Mouse (Mus musculus): ENCODE measurements around the gene Lck. TPM values are rescaled to one million over a fixed set of nuclear protein-coding genes. Genes with fewer than 3 reads are reported as not detected.
"Not testable (repeated sequence)": the region's sequence is repeated elsewhere in the genome, so short reads cannot be mapped to it uniquely, and the experiment has no call there.

Gene Lck
- polyA plus RNA-seq, 2 experiments = 3.1 to 3.9 TPM

DNA sequence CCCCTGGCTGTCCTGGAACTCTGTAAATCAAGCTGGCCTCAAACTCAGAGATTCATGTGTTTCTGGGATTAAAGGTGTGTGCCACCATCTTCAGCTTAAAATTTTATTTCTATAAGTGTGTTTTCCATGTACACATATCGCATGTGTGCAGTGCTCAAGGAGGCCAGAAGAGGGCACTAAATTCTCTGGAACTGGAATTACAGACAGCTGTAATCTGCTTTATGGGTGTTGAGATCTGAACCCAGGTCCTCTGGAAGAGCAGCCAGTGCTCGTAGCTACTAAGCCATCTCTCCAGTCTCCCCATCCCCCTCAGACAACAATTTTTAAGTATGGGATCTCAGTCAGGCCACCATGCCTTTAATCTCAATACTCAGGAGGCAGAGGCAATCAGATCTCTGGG is 24.1 kb downstream of the Lck start:
- no peak overlapping the region for H3K4me2 ChIP-seq (ENCODE audit: low read depth)
- H3K27me3 ChIP-seq (ENCODE audit: control insufficient read depth, insufficient read depth, low read length) = no peaks in the 10 kb centered on the region
- no peak for ATAC-seq (ENCODE audit: insufficient read depth)
- 59% methylated on average over 2 of the region's 2 CpGs for WGBS (ENCODE audit: insufficient replicate concordance)
- TF ChIP-seq EP300 (IDR thresholded peaks at IDR 0.05; ENCODE audit: low read depth) = no peak
- TF ChIP-seq CTCF (IDR thresholded peaks at IDR 0.05; ENCODE audit: low read depth) = peak; percentile 75
- H3K27ac ChIP-seq = no peak overlapping the region
- H3K36me3 ChIP-seq (replicated peaks; ENCODE audit: control insufficient read depth, insufficient read depth, low read depth) = no peaks in the 10 kb centered on the region
- H3K4me1 ChIP-seq (replicated peaks; ENCODE audit: control insufficient read depth in 2 of 2, insufficient read depth in 2 of 2, low read length in 1 of 2) = peaks cover 0 to 4% of the 10 kb centered on the region in 2 experiments; a peak in 2 of 4 replicates
- no peak for DNase-seq (ENCODE audit: low read depth in 3 of 3, low spot score in 3 of 3)
- H3K9me3 ChIP-seq (ENCODE audit: control insufficient read depth, low read length) = no peaks in the 10 kb centered on the region
- H3K9ac ChIP-seq (replicated peaks) = no peak overlapping the region
- H3K4me3 ChIP-seq (ENCODE audit: insufficient read depth in 1 of 2, low read depth in 2 of 2, low read length in 2 of 2) = no peak overlapping the region

DNA sequence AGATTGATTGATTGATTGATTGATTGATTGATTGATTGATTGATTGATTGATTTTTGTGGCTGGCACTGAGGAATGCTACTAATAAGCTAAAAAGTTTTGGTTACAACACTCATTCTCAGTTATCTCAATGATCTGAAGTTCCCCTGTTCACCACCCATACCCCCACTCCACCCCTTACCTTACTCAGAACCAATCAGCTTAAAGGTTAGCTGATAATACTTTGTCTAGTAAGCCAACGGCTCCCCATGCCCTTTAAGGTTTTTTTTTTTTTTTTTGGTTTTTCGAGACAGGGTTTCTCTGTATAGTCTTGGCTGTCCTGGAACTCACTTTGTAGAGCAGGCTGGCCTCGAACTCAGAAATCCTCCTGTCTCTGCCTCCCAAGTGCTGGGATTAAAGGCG is 25.8 kb downstream of the Lck start:
- not testable (repeated sequence) for H3K4me3 ChIP-seq (ENCODE audit: insufficient read depth in 1 of 2, low read depth in 2 of 2, low read length in 2 of 2); ATAC-seq (ENCODE audit: insufficient read depth); H3K4me2 ChIP-seq (ENCODE audit: low read depth); H3K9me3 ChIP-seq (ENCODE audit: control insufficient read depth, low read length); H3K36me3 ChIP-seq (replicated peaks; ENCODE audit: control insufficient read depth, insufficient read depth, low read depth); H3K4me1 ChIP-seq (replicated peaks; ENCODE audit: control insufficient read depth in 2 of 2, insufficient read depth in 2 of 2, low read length in 1 of 2); H3K9ac ChIP-seq (replicated peaks); H3K27me3 ChIP-seq (ENCODE audit: control insufficient read depth, insufficient read depth, low read length); H3K27ac ChIP-seq; DNase-seq (ENCODE audit: low read depth in 3 of 3, low spot score in 3 of 3)
- 57% methylated on average over 4 of the region's 4 CpGs for WGBS (ENCODE audit: insufficient replicate concordance)

DNA sequence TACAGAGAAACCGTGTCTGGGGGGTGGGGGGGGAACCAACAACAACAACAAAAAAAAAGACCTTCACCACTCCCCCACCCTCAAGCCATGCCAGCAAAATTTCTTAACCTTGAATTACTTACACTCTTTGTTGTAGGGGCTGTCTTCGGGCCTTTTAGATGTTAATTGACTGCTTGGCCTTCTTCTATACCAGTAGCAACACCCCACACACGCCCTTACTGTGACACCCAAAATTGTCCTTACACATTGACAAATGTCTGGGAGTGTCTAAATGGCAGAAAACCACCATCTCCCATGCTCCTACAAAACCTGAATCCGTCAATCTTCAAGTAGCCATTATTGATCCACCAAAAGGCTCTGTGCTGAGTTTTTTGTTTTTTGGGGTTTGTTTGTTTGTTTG is 29.3 kb downstream of the Lck start:
- H3K9ac ChIP-seq (replicated peaks) = no peak overlapping the region
- no peak overlapping the region for H3K4me3 ChIP-seq (ENCODE audit: insufficient read depth in 1 of 2, low read depth in 2 of 2, low read length in 2 of 2)
- no peak for TF ChIP-seq EP300 (IDR thresholded peaks at IDR 0.05; ENCODE audit: low read depth)
- no peak for TF ChIP-seq CTCF (IDR thresholded peaks at IDR 0.05; ENCODE audit: low read depth)
- no peaks in the 10 kb centered on the region for H3K9me3 ChIP-seq (ENCODE audit: control insufficient read depth, low read length)
- DNase-seq (ENCODE audit: low read depth in 3 of 3, low spot score in 3 of 3) = no peak
- peaks cover 13 to 18% of the 10 kb centered on the region in 2 experiments for H3K4me1 ChIP-seq (replicated peaks; ENCODE audit: control insufficient read depth in 2 of 2, insufficient read depth in 2 of 2, low read length in 1 of 2)
- no peaks in the 10 kb centered on the region for H3K27me3 ChIP-seq (ENCODE audit: control insufficient read depth, insufficient read depth, low read length)
- no peak for ATAC-seq (ENCODE audit: insufficient read depth)
- no peak overlapping the region for H3K27ac ChIP-seq
- 80% methylated on average over 4 of the region's 4 CpGs for WGBS (ENCODE audit: insufficient replicate concordance)
- no peak overlapping the region for H3K4me2 ChIP-seq (ENCODE audit: low read depth)
- H3K36me3 ChIP-seq (replicated peaks; ENCODE audit: control insufficient read depth, insufficient read depth, low read depth) = peaks cover 6% of the 10 kb centered on the region; the same call in 1 of the 2 replicates

DNA sequence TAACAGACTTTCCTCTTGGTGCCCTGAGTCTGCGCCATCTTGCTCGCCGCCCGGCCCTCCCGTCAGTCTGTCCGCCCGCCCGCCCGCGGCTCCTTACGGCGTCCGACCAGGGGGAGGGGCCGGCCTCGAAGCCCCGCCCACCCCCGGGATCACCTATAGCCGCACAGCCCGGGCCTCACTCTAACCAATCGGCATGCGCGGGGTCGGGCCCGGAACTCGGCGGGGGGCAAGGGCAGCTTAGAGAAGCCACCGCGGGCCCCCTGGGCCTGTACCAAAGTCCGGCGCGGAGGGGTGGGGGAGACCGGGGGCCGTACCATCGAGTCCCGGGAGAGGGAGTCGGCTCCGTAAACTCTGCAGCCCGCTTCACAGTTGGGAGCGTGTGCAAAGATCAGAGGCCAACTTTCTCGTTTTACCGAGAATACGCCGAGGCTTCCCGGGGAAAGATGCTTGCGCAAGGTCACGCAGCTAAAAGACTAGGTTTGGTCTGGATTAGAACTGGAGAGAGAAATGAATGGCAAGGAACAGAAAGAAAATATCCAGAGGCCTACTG is 30.8 kb downstream of the Lck start, which contains the start of gene Hdac1:
Gene Hdac1, minus strand, starts transcription at position 122 of the 550 bp plus-strand sequence.
- Histone ChIP-seq H3K27me3 (ENCODE audit: control insufficient read depth, insufficient read depth, low read length) (no peaks in the 10 kb centered on the region), H3K4me2 (ENCODE audit: low read depth) (peak within 1 kb of the TSS; percentile 95), H3K36me3 (replicated peaks; ENCODE audit: control insufficient read depth, insufficient read depth, low read depth) (peaks cover 6% of the 10 kb centered on the region; the same call in 1 of the 2 replicates), H3K4me3 (ENCODE audit: insufficient read depth in 1 of 2, low read depth in 2 of 2, low read length in 2 of 2) (peak within 1 kb of the TSS; percentile 89 to 90), H3K9ac (replicated peaks) (peak within 1 kb of the TSS; percentile 96), H3K4me1 (replicated peaks; ENCODE audit: control insufficient read depth in 2 of 2, insufficient read depth in 2 of 2, low read length in 1 of 2) (peaks cover 13 to 18% of the 10 kb centered on the region in 2 experiments), H3K9me3 (ENCODE audit: control insufficient read depth, low read length) (no peaks in the 10 kb centered on the region), H3K27ac (peak within 1 kb of the TSS; percentile 84)
- WGBS (ENCODE audit: insufficient replicate concordance) = 1% methylated on average over 46 of the region's 46 CpGs
- TF ChIP-seq CTCF (IDR thresholded peaks at IDR 0.05; ENCODE audit: low read depth) (0 out of 2 replicates have a peak, but pooled peaks have one; percentile 24), EP300 (IDR thresholded peaks at IDR 0.05; ENCODE audit: low read depth) (0 out of 2 replicates have a peak, but pooled peaks have one; percentile 22)
- peak; percentile 99 for ATAC-seq (ENCODE audit: insufficient read depth)
- peak; percentile 96 to 97 (median 96) for DNase-seq (ENCODE audit: low read depth in 3 of 3, low spot score in 3 of 3)

DNA sequence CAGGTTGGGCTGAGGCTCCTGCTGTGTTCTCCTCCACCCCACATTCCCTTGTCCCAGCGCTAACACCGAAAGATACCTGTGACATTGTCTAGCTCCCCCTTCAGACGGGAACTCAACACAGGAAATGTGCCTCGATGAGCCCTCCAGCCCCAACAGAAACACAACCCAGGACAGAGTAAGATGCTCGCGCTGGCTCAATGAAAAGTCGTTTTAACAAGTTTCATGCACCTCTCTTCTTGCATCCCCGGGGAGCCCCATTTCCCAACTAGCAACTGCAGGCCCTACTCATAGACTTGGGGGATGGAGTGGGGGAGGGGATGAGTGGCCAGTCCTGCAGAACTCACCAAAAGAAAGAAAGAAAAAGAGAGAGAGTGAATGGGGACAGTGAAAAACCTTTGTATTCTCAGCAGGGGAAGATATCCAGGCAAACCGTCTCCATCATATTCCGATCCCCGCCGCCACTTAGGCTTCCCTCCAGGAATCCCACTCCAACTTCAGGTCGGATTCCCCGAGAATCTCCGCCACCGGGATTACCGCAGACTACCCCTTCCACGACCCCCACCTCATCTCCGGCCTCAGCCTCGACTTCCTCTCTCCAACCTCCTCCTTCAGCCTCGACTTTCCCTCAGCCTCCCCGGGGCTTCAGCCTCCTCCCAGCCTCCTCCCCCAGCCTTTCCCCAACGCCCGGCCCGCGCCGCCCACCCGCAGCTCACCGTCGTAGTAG is 31.4 kb downstream of the Lck start:
- Histone ChIP-seq H3K4me1 (replicated peaks; ENCODE audit: control insufficient read depth in 2 of 2, insufficient read depth in 2 of 2, low read length in 1 of 2) (peaks cover 13 to 14% of the 10 kb centered on the region in 2 experiments), H3K27me3 (ENCODE audit: control insufficient read depth, insufficient read depth, low read length) (no peaks in the 10 kb centered on the region), H3K4me2 (ENCODE audit: low read depth) (peak overlapping the region; percentile 95), H3K9ac (replicated peaks) (peak overlapping the region; percentile 96), H3K4me3 (ENCODE audit: insufficient read depth in 1 of 2, low read depth in 2 of 2, low read length in 2 of 2) (peak overlapping the region; percentile 89 to 90), H3K9me3 (ENCODE audit: control insufficient read depth, low read length) (no peaks in the 10 kb centered on the region), H3K36me3 (replicated peaks; ENCODE audit: control insufficient read depth, insufficient read depth, low read depth) (peaks cover 6% of the 10 kb centered on the region; the same call in 1 of the 2 replicates), H3K27ac (peak overlapping the region; percentile 76)
- under 1% methylated on average over 30 of the region's 30 CpGs for WGBS (ENCODE audit: insufficient replicate concordance)
- TF ChIP-seq CTCF (IDR thresholded peaks at IDR 0.05; ENCODE audit: low read depth) (peak; percentile 59), EP300 (IDR thresholded peaks at IDR 0.05; ENCODE audit: low read depth) (no peak)
- ATAC-seq (ENCODE audit: insufficient read depth) (0 out of 2 replicates have a peak, but pooled peaks have one; percentile 1), DNase-seq (ENCODE audit: low read depth in 3 of 3, low spot score in 3 of 3) (peak in 2 of 3 experiments; percentile 47 to 54)

Data from liver, embryonic 14.5 days (tissue).